Mouse (Mus musculus): Measurements from ENCODE around the gene Lmf1. TPM values are rescaled to one million over a fixed set of nuclear protein-coding genes. Genes with fewer than 3 reads are reported as not detected.

Lmf1 gene
- polyA plus RNA-seq, 1 experiment from 2014 or later: 31.4 TPM

DNA sequence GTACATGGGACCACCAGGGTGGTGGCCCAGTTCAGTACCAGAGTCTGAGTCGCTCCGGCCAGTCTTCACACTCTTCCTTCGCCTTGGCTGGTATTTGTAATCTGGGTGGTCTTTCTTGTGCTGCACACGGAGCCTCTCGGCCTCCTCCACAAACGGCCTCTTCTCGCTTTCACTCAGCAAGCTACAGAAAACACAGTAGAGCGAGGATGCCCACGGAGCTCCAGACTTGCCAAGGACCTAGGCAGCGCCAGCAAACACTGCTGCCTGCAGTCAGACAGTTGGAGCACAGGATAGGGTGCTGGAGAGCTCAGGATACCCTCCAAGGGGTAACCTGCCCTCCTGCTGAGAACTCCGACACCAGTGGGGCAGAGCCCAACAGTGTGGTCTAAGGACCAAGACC lies 10.0 kb upstream of the Lmf1 start:
- Histone ChIP-seq H3K9me3 (replicated peaks) (no peaks in the 10 kb centered on the region), H3K4me2 (replicated peaks) (peak overlapping the region; percentile 93), H3K4me1 (peaks cover 42% of the 10 kb centered on the region), H3K9ac (no peak overlapping the region), H3K4me3 (replicated peaks) (peak overlapping the region; percentile 54), H3K27me3 (peaks cover 33% of the 10 kb centered on the region), H3K27ac (replicated peaks) (no peak overlapping the region), H3K36me3 (no peaks in the 10 kb centered on the region)
- WGBS: 55% methylated on average over 11 of the region's 11 CpGs
- no peak for ATAC-seq (ENCODE audit: insufficient number of reproducible peaks, low FRiP score, low TSS enrichment, low read depth)

DNA sequence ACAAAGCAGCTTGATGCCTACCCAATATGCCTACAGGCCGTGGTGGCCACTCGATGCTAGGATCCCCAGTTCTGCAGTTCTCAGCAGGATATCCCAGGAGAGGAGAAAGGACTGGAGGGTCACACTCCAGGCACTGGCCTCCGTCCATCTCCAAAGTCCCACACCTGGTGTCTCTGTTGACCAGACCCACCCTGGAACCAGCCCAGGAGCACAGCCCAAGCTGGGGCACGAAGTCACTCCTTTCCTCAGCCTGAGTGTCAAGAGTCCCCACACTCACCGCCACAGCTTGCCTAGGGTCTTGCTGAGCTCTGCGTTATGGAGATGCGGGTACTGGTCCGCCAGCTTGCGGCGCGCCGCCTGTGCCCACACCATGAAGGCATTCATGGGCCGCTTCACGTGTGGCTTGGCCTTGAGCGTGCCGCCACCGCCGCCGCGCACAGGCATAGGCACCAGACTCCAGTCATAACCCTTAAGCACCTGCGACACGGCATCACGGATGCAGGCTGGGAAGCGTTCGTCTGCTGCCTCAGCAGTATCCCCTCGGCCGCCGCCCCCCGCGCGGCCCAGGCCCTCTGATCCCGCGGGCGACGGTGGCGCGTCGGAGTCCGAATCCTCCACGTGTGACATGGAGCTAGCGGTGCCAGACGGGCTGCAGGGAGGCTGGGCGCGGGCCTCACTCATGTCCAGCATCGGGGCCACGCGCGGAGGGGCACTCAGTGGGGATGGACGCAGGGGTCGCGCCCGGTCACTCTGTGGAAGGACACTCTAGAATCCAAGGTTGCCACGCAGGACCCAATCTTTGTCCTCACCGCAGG lies 8.8 kb upstream of the Lmf1 start:
- peak overlapping the region; percentile 54 for H3K4me3 ChIP-seq (replicated peaks)
- H3K36me3 ChIP-seq: no peaks in the 10 kb centered on the region
- no peaks in the 10 kb centered on the region for H3K9me3 ChIP-seq (replicated peaks)
- H3K4me2 ChIP-seq (replicated peaks): peak overlapping the region; percentile 93
- 0 out of 2 replicates have a peak, but pooled peaks have one; percentile 3 for ATAC-seq (ENCODE audit: insufficient number of reproducible peaks, low FRiP score, low TSS enrichment, low read depth)
- WGBS: 1% methylated on average over 54 of the region's 54 CpGs
- peaks cover 36% of the 10 kb centered on the region for H3K27me3 ChIP-seq
- no peak overlapping the region for H3K27ac ChIP-seq (replicated peaks)
- H3K9ac ChIP-seq: peak overlapping the region; percentile 26
- peaks cover 43% of the 10 kb centered on the region for H3K4me1 ChIP-seq

DNA sequence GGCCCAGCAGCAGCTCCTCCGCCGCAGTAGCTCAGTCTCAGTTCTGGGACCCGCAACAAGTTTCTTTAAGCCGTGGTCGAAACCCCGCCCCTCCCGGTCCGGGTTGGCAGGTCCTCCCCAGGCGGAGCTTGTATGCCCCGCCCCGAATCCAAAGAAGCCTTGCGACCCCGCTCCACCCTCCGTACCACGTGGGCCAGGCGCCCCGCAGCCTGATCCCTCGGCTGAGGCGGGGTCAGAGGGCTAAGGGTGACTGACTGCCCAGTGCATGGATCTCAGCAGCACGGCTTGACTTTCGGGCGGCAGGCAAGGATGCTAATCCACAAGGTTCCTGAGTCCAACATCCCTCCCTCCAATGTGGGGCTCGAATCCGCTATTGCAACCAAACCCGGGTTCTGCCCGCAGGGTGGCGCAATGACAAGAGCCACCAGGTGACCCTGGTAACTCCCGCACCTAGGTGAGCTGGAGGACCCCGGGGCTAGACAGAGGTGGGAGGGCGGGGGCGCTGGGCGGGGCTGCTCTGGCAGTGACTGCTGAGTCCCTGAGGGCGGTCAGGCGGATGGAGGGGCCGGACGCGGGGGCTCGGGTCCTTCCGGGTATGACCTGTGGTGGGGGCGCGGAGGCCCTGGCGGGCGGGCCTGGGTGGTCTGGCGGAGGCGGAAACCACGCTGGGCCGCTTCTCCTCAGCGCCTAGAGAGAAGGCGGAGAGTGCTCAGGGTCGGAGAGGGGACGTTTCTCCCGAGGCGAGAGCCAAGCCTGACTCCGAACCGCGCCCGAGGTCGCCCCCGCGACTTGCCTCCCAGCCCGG lies 8.0 kb upstream of the Lmf1 start, which contains the start of gene Sox8:
Sox8 (minus strand) TSS at position 39 of the 805 bp plus-strand sequence.
- peak; percentile 78 for ATAC-seq (ENCODE audit: insufficient number of reproducible peaks, low FRiP score, low TSS enrichment, low read depth)
- peak within 1 kb of the TSS; percentile 26 for H3K9ac ChIP-seq
- no peak within 1 kb of the TSS for H3K27ac ChIP-seq (replicated peaks)
- 1% methylated on average over 61 of the region's 61 CpGs for WGBS
- no peaks in the 10 kb centered on the region for H3K9me3 ChIP-seq (replicated peaks)
- peaks cover 43% of the 10 kb centered on the region for H3K4me1 ChIP-seq
- H3K4me2 ChIP-seq (replicated peaks): peak within 1 kb of the TSS; percentile 93
- H3K36me3 ChIP-seq: no peaks in the 10 kb centered on the region
- peaks cover 36% of the 10 kb centered on the region for H3K27me3 ChIP-seq
- H3K4me3 ChIP-seq (replicated peaks): peak within 1 kb of the TSS; percentile 54

DNA sequence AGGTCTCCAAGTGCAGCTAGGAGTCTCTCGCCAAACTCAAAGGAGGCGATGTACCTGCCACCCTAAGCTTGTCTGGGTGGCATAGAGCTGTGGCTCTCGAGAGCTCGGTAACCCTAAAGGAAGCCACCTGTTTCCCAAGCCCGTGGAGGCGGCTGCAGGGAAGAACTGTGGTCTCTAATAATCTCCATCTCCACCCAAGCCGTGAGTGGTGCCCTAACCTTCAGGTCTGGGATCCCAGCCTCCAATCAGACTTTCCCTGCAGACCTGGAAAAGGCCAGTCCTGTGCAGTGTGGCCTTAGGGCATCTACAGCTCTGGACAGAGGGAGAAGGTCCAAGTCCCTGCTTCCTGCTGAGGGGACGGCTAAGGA lies 7.4 kb upstream of the Lmf1 start:
- H3K9ac ChIP-seq: no peak overlapping the region
- H3K27me3 ChIP-seq: peaks cover 36% of the 10 kb centered on the region
- H3K4me3 ChIP-seq (replicated peaks): peak overlapping the region; percentile 54
- 6% methylated on average over 8 of the region's 8 CpGs for WGBS
- no peak for ATAC-seq (ENCODE audit: insufficient number of reproducible peaks, low FRiP score, low TSS enrichment, low read depth)
- no peaks in the 10 kb centered on the region for H3K9me3 ChIP-seq (replicated peaks)
- peaks cover 43% of the 10 kb centered on the region for H3K4me1 ChIP-seq
- no peaks in the 10 kb centered on the region for H3K36me3 ChIP-seq
- H3K27ac ChIP-seq (replicated peaks): no peak overlapping the region
- H3K4me2 ChIP-seq (replicated peaks): peak overlapping the region; percentile 93

DNA sequence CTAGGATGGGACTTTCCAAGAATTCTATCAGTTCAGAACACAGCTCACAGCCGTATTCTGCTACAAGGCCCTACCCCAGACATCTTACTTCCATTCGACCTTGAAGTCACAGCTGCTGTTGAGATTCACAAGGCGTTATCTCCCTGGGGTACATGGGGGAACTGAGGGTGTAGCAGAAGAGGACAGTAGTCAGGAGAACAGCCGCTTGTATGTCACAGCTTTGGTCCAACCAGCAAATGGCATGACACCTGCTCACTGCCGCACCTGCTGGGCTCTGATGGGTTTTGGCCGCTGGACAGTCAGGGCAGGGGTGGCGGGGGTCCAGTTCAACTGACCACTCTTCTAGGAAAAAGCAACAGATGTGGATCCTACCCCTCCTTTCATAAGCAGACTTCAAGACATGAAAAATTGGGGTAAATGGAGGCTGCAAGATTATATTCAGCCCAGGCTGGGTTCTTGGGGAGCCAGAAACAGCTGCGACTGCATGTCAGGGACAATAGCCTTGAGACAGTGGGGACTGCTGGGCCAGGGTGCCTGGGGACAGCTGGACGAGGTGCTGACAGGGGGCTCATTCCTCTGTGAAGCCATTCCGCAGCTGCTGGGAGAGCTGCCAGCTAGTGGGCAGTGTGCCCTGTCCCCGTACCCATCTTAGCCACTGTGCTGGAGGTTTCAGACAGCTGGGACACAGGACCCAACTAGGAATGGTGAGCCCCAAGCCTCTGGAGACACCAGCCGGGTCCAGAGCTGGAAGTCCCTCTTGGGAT lies 3.5 kb upstream of the Lmf1 start:
- 64% methylated on average over 12 of the region's 12 CpGs for WGBS
- peaks cover 36% of the 10 kb centered on the region for H3K4me1 ChIP-seq
- H3K4me3 ChIP-seq (replicated peaks): no peak overlapping the region
- 0 out of 2 replicates have a peak, but pooled peaks have one; percentile 35 for ATAC-seq (ENCODE audit: insufficient number of reproducible peaks, low FRiP score, low TSS enrichment, low read depth)
- no peak overlapping the region for H3K9ac ChIP-seq
- H3K27ac ChIP-seq (replicated peaks): no peak overlapping the region
- H3K9me3 ChIP-seq (replicated peaks): no peaks in the 10 kb centered on the region
- H3K27me3 ChIP-seq: peaks cover 14% of the 10 kb centered on the region
- no peaks in the 10 kb centered on the region for H3K36me3 ChIP-seq
- H3K4me2 ChIP-seq (replicated peaks): no peak overlapping the region

DNA sequence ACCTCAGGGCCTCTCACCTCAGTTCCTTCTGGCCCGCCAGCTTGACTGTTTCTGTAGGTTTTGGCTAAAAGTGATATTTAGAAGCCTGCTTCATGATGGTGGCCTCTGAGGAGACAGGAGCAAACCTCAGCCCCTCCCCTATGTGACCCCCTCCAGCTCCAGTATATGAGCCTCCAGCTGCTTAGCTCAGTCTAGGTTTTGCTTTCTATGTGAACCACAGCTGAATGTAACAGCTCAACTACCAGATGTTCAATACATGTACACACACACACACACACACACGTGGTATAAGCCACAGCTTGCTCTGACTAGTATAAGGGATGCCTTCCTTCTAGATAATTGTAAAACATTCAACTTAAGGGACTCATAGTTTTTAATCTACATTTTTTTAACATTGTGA lies 2.9 kb upstream of the Lmf1 start:
- Histone ChIP-seq H3K36me3 (no peaks in the 10 kb centered on the region), H3K9ac (no peak overlapping the region), H3K4me1 (peaks cover 33% of the 10 kb centered on the region), H3K4me3 (replicated peaks) (no peak overlapping the region), H3K27me3 (peaks cover 14% of the 10 kb centered on the region), H3K4me2 (replicated peaks) (no peak overlapping the region), H3K9me3 (replicated peaks) (no peaks in the 10 kb centered on the region), H3K27ac (replicated peaks) (no peak overlapping the region)
- no peak for ATAC-seq (ENCODE audit: insufficient number of reproducible peaks, low FRiP score, low TSS enrichment, low read depth)
- WGBS: 57% methylated on average over 2 of the region's 2 CpGs

DNA sequence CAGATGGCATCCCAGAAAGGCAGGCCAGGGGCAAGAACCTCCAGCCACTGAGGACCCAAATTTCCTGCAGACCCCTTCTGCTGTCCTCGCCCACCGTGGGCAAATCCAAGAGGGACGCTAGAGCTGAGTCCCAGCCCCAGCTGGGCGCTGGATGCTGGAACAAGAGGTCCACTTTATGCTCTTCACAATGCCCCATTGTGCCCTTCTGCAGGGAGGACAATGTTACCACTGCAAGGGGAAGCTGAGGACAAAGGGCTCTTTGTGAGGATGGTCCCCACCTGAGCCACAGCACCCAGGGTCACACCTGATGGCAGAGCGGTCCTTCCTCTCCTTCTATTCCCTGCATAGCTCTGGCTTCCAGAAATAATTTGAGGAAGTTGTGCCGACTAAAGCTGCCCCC lies 1.6 kb upstream of the Lmf1 start:
- H3K4me2 ChIP-seq (replicated peaks): no peak overlapping the region
- H3K27ac ChIP-seq (replicated peaks): no peak overlapping the region
- H3K4me1 ChIP-seq: peaks cover 28% of the 10 kb centered on the region
- WGBS: 43% methylated on average over 6 of the region's 6 CpGs
- H3K27me3 ChIP-seq: peaks cover 6% of the 10 kb centered on the region
- no peaks in the 10 kb centered on the region for H3K36me3 ChIP-seq
- no peak for ATAC-seq (ENCODE audit: insufficient number of reproducible peaks, low FRiP score, low TSS enrichment, low read depth)
- no peaks in the 10 kb centered on the region for H3K9me3 ChIP-seq (replicated peaks)
- H3K9ac ChIP-seq: no peak overlapping the region
- no peak overlapping the region for H3K4me3 ChIP-seq (replicated peaks)

DNA sequence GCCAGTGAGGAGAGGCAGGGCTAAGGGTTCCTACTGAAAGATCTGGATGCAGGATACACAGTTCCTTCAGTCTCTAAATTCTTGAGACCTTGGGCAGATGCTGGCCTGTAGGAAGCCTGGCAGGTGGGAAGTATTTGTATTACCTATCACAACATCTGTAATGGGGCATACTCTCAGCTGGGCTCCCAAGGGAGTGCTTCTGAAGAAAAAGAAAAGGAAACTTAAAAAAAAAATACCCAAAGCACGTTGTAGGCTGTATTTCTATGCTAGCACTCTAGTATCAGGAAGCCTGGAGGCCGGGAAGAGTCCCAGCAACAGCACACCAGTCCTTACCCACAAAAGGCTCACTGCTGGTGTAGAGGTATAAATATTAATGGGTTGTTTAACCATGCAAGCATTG lies 1.2 kb upstream of the Lmf1 start:
- H3K27me3 ChIP-seq: peaks cover 3% of the 10 kb centered on the region; the same call in 1 of the 2 replicates
- no peak overlapping the region for H3K4me2 ChIP-seq (replicated peaks)
- no peak overlapping the region for H3K4me3 ChIP-seq (replicated peaks)
- no peak overlapping the region for H3K27ac ChIP-seq (replicated peaks)
- no peaks in the 10 kb centered on the region for H3K36me3 ChIP-seq
- ATAC-seq (ENCODE audit: insufficient number of reproducible peaks, low FRiP score, low TSS enrichment, low read depth): no peak
- H3K4me1 ChIP-seq: peaks cover 28% of the 10 kb centered on the region
- H3K9me3 ChIP-seq (replicated peaks): no peaks in the 10 kb centered on the region
- 36% methylated on average over 2 of the region's 2 CpGs for WGBS
- H3K9ac ChIP-seq: no peak overlapping the region

DNA sequence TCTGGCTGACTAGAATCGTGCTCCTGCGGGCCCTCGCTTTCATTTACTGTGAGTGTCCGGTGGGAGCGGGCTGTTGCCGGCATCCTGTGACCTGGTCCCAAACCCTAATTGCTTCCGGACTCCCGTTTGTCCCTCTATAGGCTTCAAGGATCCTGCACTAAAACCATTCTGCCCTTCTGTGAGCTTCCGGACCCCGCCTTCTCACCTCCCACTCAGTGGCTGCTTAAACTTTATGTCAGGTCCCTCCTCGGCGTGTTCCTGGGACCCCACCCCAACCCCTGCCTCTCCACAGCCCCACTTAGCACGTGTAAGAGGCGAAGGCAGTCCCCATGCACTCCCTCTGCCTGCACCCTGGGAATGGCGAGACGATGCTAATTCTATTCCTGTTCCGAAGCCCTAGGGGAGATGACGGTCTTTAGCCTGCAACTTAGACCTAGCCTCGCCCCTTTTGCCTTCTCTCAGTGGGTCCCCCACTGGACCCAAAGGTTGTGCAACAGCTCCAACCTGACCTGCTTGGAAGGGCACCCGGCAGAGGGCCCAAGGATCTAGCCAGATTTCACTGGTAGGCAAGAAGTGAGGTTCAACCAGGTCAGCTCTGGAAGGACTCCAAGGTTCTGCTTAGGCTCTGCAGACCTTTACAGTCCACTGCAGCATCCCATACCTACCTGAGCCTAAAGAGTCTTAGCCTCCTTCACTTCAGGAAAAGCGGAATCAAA lies 605 bp downstream of the Lmf1 start:
- no peaks in the 10 kb centered on the region for H3K9me3 ChIP-seq (replicated peaks)
- peak overlapping the region; percentile 73 for H3K9ac ChIP-seq
- H3K27me3 ChIP-seq: no peaks in the 10 kb centered on the region
- peak; percentile 37 for ATAC-seq (ENCODE audit: insufficient number of reproducible peaks, low FRiP score, low TSS enrichment, low read depth)
- peak overlapping the region; percentile 73 for H3K27ac ChIP-seq (replicated peaks)
- peak overlapping the region; percentile 87 for H3K4me2 ChIP-seq (replicated peaks)
- peaks cover 28% of the 10 kb centered on the region for H3K4me1 ChIP-seq
- 7% methylated on average over 21 of the region's 21 CpGs for WGBS
- H3K4me3 ChIP-seq (replicated peaks): peak overlapping the region; percentile 75
- H3K36me3 ChIP-seq: no peaks in the 10 kb centered on the region

DNA sequence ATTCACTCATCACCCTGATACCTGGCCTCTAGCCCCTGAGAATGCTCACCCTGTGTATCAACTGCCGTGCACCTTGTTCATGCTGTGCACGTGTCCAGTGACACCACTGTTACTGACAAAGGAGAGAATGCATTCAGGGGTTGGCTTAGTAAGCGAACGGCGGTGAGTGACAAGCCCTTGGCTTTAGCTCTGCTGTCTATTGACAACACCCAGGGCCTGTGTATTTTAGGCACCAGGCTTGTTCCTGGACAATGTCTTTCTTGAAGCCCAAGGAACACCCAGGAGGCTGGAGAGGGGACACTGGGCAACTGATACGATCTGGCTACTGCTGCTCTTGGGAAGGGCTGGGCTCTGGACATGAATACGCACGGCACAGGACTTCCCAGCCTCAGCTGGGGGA lies 3.2 kb downstream of the Lmf1 start:
- no peak for ATAC-seq (ENCODE audit: insufficient number of reproducible peaks, low FRiP score, low TSS enrichment, low read depth)
- Histone ChIP-seq H3K27me3 (no peaks in the 10 kb centered on the region), H3K9me3 (replicated peaks) (no peaks in the 10 kb centered on the region), H3K4me2 (replicated peaks) (no peak overlapping the region), H3K27ac (replicated peaks) (no peak overlapping the region), H3K9ac (no peak overlapping the region), H3K4me3 (replicated peaks) (no peak overlapping the region), H3K4me1 (peaks cover 22% of the 10 kb centered on the region), H3K36me3 (peaks cover 16% of the 10 kb centered on the region)
- WGBS: 81% methylated on average over 8 of the region's 8 CpGs

All from embryonic facial prominence, embryonic 15.5 days (tissue).